Mouse (Mus musculus) ovary, adult 18-20 months (tissue): ENCODE results near the gene Bpifb9b.
"Not testable (repeated sequence)": the region's sequence is repeated elsewhere in the genome, so short reads cannot be mapped to it uniquely, and the experiment has no call there.

ENCODE experiments used
- DNase-seq: peaks from one replicate; pipeline ENCODE4 v3.0.0; 2022; ENCODE audit warnings: low spot score, mixed read lengths

The Bpifb9b gene

DNA sequence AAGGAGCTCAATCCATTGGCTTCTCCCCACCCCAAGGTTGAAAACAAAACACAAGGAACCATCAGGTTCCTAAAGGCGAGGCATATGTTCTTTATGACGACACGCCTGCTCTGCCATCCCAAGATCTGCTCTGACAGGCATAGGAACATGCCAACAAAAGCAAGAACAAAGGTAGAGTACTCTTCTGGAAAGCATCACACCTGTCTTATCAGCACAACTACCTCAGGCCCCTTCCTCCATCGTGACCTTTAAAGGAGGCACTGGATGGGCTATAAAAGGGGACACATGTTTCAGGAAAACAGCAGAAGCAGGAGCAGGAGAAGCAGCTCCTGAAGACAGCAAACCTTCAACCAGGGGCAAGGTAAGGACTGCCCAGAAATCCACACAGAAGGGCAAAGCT, at the start of gene Bpifb9b:
Bpifb9b (plus strand) TSS at position 301 of the 400 bp plus-strand sequence.
- DNase-seq: not testable (repeated sequence)

DNA sequence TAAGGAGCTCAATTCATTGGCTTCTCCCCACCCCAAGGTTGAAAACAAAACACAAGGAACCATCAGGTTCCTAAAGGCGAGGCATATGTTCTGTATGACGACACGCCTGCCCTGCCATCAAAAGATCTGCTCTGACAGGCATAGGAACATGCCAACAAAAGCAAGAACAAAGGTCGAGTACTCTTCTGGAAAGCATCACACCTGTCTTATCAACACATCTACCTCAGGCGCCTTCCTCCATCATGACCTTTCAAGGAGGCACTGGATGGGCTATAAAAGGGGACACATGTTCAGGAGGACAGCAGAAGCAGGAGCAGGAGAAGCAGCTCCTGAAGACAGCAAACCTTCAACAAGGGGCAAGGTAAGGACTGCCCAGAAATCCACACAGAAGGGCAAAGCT, 49.5 kb upstream of the Bpifb9b start, which contains the start of gene Bpifb9a:
Bpifb9a (plus strand) TSS at position 301 of the 400 bp plus-strand sequence.
- not testable (repeated sequence) for DNase-seq

GRCm38 (mm10) chr2:154264397-154264796, 42.6 kb upstream of the Bpifb9b start:
- not testable (repeated sequence) for DNase-seq

GRCm38 (mm10) chr2:154291866-154292265, 15.2 kb upstream of the Bpifb9b start:
- peak; percentile 75 for DNase-seq

DNA sequence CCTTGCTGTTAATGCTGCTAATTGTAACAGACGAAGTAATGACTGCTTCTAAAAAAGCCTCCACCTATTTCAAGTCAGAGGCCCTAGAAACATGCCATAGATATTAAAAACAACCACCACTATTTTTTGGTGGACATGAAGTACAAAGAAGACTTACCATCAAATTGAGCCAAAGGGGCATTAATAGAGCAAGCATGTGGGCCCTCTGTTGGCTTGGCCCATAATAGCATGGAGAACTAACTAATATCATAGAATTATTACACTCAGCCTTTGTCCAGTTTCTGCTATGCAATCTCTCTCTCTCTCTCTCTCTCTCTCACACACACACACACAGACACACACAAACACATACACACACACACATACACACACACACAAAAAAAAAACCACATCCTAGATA, 14.2 kb upstream of the Bpifb9b start:
- DNase-seq: no peak

DNA sequence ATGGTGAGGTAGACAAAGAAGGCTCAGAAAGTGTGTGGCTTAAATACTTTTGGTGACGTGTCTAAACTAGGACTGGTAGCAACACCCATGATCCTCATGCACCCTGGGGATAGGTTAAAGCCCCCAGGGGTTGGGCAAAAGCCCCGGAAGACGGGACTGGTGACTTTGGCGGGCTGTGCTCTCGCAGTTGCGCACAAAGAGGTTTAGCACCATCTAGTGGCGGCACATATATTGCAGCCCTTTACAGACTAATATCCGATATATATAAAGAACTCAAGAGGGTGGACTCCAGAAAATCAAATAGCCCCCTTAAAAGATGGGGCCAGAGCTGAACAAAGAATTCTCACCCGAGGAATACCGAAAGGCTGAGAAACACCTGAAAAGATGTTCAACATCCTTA, 12.3 kb upstream of the Bpifb9b start:
- not testable (repeated sequence) for DNase-seq

DNA sequence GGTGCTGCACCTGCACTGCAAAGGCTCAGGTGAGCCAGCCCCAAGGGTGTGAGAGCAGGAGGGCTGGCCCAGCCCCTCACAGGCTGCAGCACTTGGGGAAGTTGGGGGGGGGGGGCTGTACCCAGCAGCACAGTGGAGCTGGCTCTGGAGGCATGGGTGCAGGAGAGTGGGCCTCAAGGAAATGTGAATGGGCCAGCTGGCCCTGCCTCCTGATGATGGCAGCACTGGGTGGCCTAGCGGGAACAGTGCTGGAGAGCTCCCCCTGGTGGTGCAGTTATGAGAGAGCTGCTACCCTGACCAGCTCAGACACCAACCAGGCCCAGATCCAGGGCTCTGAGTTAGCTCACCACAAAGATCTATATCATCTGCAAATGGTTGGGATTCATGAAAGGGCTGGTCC, 6.5 kb upstream of the Bpifb9b start:
- peak; percentile 37 for DNase-seq

- DNase-seq: no peak
Measured at GRCm38 (mm10) chr2:154301763-154302162, 5.3 kb upstream of the Bpifb9b start.

- not testable (repeated sequence) for DNase-seq
Measured at GRCm38 (mm10) chr2:154304604-154305003, 2.4 kb upstream of the Bpifb9b start.

- not testable (repeated sequence) for DNase-seq
Measured at GRCm38 (mm10) chr2:154313771-154314170, 6.7 kb downstream of the Bpifb9b start.

DNA sequence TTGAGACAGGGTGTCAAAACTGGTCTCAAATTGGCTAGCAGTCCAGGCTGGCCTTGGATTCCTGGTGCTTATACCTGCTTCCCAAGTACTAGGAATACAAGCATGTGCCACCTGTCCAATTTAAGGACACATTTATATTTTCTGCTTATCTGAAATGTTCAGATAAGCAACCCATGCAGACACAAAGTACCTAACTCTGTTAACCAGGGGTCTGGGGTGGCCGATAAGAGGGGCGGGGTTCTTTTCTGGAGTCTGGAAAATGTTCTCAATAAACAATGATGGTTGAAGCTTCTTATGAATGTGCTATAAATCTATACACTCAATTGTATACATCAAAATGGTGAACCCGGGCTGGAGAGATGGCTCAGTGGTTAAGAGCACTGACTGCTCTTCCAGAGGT, 19.8 kb downstream of the Bpifb9b start:
- no peak for DNase-seq

- DNase-seq: no peak
Measured at GRCm38 (mm10) chr2:154335572-154335971, 28.5 kb downstream of the Bpifb9b start.

DNA sequence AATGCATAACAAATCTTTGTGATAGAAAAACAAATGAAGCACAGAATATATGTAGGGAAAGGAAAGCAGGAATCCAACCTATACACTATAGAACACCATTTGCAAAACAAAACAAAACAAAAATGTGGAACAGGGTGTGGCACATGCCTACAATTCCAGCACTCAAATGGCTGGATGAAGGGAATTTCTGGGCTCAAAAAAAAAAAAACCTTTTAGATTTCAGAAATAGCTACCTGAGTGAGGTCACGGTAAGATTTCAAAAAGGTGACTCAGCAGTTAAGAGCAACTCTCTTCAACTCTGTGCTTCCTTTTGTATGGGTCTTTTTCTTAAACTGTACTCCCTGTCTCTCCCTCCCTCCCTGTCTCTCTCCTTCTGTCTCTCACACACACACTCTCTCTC, 31.1 kb downstream of the Bpifb9b start:
- DNase-seq: no peak

DNA sequence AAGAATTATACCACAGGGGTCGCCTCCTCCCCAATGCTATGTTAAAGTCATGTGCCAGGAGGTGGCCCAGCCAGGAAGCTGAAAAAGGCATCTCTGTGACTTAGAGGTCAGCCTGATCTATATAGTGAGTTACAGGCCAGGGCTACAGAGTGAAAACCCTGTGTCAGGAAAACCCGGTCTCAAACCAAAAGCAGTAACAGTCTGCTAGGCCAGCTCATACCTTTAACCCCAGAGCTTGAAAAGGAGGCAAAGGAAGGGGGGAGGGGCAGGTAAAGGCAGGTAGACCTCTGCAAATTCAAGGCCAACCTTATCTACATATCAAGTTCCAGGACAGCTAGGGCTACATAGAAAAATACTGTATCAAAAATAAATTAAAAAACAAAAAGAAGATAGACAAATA, 32.3 kb downstream of the Bpifb9b start:
- no peak for DNase-seq

DNA sequence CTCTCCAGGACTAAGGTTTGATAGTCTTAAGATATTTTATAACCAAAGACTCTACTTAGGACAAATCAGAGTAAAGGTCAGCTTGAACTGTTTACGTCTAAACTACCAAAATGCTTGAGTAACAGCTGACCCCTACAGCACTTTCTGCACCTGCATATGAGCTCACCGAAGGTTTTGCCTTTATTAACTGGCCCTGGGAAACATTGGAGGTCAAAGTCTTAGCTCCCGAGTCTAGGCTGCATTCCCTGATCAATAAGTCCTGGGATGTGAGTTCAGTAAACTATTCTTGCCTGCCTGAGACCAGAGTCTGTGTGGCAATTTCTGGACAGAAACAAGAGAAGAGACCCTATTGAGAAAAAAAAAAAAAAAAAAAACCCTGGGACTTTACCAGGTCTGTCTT, 41.1 kb downstream of the Bpifb9b start:
- no peak for DNase-seq

DNA sequence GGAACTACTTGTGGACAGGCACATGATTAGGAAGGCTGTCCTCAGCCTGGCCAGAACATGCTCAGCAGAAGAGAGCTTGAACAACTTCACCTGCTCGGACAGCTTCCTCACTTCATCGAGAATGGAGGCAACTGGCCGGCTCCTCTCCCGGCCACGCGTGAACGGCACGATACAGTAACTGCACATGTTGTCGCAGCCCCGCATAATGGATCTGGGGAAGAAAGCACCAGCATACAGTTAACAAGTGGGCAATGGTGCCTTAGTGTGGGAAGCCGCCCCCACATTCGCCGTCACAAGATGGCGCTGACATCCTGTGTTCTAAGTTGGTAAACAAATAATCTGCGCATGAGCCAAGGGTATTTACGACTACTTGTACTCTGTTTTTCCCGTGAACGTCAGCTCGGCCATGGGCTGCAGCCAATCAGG, 47.0 kb downstream of the Bpifb9b start:
- not testable (repeated sequence) for DNase-seq

DNA sequence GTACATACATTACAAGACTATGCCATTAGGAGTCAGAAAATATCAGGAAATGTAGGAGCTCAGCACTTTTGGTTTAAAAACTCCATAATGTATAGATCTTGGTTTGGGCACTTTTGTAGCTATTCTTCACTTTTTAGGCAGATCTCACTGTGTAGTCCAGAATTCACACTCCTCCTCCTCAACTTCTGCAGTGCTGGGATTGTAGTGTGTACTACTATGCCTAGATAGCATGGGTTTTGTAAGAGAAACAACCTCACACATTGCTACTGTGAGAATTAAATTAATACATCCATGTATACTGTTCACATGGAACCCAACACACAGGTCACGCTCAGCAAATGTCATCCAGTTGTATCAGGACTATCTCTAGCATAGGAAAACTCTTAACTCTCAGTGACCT, 60.5 kb downstream of the Bpifb9b start:
- no peak for DNase-seq
